Mouse (Mus musculus) embryo, embryonic 9.5 days (tissue): ENCODE measurements around the gene Gfod2.

Experiments
- DNase-seq: peaks from one replicate; pipeline ENCODE4 v3.0.0-alpha.2; 2017; ENCODE audit errors: extremely low spot score

The Gfod2 gene

DNA sequence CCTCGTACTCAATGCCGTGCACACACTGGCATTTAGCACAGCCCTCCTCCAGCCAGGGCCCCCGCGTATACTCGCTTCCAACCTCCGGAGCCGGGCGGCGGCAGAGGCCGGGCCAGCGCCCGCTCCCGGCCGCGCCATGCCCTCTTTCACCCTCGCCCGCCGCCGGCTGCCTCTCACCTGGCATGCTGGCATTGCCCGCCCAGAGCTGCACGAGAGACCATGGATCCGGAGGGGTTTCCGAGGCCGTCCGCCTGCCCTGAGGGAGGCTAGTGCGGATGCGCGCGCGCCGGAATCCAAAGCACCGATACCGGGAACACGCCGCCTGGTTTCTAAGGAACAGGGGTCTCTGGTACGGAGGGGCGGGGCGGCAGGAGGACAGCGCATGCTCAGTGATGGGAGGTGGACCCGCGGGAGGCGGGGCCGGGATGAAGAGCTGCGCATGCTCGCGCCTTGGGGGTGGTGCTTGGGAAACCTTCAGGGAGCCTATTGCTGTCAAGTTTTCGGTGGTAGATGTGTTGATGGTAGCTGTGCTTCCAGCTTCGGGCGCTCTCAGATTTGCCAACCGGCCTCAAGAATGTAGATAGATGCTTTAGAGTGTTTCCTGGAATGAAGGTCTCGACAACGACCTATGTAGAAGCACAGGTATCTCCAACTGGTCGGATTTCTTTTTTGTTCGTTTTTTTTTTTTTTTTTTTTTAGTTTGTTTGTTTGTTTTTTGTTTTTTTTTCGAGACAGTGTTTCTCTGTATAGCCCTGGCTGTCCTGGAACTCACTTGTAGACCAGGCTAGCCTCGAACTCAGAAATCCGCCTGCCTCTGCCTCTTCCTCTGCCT, at the start of gene Gfod2:
TSS of gene Gfod2 (minus strand) at position 388 of the 832 bp plus-strand sequence.
- DNase-seq = peak; percentile 99

DNA sequence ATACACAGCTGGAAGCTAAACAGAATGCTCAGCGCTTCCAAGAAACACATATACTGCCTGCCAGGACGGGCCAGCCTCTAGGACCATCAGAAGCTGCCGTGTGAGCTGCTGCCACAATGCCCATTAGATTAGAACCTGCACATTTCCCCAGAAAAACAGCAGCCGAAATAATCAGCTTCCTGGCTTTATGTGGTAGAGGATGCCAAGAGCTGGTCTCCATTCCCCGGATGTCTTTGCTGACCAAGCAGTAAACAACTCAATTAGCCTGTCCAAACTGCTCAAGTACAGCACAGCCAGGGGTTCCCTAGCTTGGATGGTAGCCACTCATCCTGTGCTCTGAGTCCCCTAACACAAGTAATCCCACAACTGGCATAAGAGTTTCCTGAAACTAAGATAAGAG, 49.3 kb upstream of the Gfod2 start:
- no peak for DNase-seq

- no peak for DNase-seq
These were observed 47.5 kb upstream of the Gfod2 start for GRCm38 (mm10) chr8:105805964-105806363.

DNA sequence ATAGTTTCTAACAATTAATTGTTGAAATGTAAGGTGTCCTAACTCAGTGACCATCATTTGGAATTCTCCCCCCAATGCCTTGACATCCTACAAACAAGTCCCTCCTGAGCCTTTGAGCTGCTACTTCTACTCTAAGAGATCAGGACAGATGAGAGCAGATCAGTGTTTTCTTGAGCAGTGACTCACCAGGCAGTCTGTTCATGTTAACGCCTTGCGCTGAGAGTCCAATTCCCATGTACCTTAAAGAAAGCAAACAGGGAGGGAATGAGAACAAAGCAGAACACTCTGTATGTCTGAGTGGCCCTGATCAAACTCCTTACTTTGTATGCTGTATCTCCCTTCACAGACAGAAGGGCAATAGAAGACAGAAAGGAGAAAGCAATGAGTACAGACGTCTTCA, 46.9 kb upstream of the Gfod2 start:
- no peak for DNase-seq

DNA sequence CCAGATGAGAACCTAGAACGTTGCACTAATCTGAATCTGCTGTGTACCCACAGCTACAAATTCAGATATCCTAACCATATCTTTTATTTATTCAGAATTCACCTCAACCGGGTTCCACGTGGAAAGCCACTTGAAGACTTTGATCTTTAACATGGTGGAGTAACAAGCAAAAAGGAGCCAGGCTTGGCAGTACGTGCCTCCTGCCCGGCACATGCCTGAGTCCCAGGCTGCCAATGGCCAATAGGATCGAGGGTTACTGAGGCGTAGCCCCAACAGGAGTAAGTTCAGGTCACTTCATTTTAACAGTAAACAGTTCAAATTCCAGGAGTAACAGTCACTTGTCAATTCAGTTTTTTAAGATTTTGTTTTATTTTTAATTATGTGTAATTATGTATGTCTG, 46.3 kb upstream of the Gfod2 start:
- DNase-seq = no peak

GRCm38 (mm10) chr8:105801153-105801904, 42.9 kb upstream of the Gfod2 start:
- DNase-seq = no peak

DNA sequence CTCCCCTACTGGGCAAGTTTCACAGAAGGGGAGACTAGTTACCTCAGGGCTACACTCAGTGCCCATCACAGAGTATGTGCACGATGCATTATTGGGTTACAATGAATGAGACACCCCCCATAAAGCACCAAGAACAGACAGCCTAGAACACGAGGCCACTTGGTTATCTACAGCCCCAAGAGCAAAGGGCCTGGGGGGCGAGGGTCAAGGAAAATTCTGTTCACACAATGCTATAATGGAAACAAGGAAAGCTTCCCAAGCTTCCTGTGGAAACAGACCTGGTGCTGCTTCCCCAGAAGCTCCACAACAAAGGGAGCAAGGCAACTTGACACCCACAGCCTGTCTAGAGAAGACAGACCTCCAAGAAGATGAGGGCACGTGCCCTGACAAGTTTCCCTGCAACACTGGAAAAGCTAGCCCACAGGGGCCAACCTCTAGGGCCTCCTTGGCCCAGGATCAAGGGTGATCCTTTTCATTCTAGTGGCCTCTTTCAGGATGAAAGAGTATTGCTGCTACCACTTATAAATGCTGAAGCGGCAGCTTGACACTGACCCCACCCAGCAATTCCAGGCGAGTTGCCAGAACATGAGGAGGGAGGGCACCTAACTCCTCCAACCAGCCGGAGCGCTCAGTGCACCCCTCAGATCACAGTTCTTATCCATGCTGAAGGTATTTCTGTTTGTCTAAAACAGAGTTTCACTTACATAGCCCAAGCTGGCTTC, 40.8 kb upstream of the Gfod2 start:
- peak; percentile 7 for DNase-seq

GRCm38 (mm10) chr8:105798408-105798807, 39.9 kb upstream of the Gfod2 start:
- DNase-seq = no peak

- DNase-seq = no peak
These were observed 37.3 kb upstream of the Gfod2 start for GRCm38 (mm10) chr8:105795785-105796184.

GRCm38 (mm10) chr8:105794009-105794598, 35.6 kb upstream of the Gfod2 start:
- no peak for DNase-seq

- no peak for DNase-seq
These were observed 34.9 kb upstream of the Gfod2 start for GRCm38 (mm10) chr8:105793331-105793730.

DNA sequence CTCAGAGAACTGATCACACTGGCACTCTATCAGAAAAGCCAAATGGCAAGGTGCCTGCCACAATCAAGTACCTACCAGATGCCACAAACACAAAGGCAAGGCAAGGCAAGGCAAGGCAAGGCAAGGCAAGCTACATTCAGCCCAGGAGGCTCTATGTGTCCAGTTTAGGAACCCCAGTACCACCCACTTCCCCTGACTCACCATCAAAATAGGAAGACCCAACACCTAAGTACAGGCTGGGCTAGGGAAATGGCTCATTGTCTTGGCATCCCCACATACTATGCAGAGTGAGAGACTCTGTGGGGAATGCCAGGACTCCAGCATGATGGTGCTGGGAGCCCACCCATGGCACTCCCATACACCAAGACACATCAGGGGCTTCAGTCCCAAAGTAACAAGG, 31.2 kb upstream of the Gfod2 start:
- no peak for DNase-seq

GRCm38 (mm10) chr8:105788927-105789326, 30.5 kb upstream of the Gfod2 start:
- no peak for DNase-seq

DNA sequence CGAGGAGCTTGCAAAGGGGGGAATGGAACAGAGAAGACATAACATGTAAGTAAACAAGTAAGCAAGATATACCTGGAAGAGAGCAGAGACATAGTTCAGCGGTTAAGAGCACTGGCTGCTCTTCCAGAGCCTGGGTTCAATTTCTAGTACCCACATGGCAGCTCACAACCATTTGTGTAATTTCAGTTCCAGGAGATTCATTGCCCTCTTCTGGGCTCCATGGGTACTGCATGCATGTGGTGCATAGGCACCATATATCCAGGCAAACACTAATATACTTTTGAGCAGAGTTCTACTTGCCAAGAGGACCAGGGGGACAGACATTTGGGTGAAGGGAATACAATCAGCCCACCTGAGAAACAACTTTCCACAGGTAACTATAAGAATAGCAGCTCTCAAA, 29.8 kb upstream of the Gfod2 start:
- DNase-seq = peak; percentile 43

DNA sequence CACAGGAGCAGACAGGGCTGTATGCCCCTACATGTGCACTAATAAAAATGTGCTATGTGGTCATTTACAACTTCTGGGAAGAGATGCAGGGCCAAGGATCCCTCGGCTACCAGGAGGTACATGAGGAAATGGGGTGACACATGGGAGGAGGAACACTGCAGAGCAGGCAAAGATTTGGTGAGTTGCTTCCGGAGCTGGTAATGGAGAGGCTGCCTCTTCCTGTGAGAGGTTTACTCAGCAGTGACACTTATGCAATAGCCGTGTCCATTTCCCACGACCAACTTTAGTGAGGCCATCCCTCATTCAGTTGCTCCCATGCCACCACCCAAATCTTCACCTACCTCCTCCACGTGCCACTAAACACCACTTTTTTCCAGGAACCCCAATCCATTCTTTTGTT, 21.8 kb upstream of the Gfod2 start:
- no peak for DNase-seq

GRCm38 (mm10) chr8:105777833-105778232, 19.4 kb upstream of the Gfod2 start:
- DNase-seq = no peak

- no peak for DNase-seq
These were observed 16.0 kb upstream of the Gfod2 start for GRCm38 (mm10) chr8:105774498-105774897.

- DNase-seq = no peak
These were observed 15.0 kb upstream of the Gfod2 start for GRCm38 (mm10) chr8:105773441-105773861.

- no peak for DNase-seq
These were observed 13.1 kb upstream of the Gfod2 start for GRCm38 (mm10) chr8:105771398-105772175.

- peak; percentile 42 for DNase-seq
These were observed 12.1 kb upstream of the Gfod2 start for GRCm38 (mm10) chr8:105770609-105771008.
